Mouse (Mus musculus): Measurements from ENCODE around the gene Espn. TPM values are rescaled to one million over a fixed set of nuclear protein-coding genes. Genes with fewer than 3 reads are reported as not detected.

Gene Espn
- polyA plus RNA-seq, 1 experiment from 2014 or later = 32.9 TPM

DNA sequence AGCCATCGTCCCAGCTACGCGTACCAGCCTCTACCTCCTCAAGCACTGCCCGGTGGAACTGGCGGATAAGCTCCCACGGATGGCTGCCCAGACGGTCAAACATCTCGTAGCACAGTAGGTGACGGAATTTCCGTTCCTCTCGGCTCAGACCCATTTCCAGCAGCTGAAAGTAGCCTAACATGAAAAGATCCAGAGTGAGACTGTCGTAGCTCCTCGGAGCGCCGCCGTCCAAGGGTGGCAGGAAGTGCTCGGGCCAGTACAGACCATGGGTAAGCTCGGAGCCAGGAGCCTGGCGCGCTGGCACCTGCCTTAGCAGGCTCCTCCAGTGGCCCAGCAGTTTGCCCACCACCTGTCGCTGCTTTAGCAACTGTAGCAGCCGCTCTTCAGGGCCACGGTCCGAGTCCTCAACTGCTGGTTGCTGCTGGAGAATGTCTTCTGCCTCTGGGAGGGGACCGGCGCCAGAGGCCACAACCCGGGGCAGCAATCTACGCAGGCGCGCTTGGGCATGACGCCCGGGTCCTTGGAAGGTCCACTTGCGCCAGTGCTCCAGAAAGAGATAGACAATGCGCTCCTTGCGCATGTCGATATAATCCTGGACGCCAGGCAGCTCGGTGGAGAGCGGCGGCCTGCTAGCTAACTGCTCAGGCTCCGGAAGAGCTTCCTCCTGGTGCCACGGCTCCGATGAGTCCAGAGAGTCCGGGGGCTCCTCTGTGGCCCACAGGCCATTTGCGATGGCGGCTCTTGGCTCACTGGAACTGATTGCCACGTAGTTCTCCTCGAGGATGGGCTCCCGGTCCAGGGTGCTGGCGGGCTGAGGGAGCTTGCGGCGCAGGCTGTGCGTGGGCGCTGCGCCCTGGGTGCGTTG lies 26.8 kb downstream of the Espn start:
- TF ChIP-seq CTCF (IDR thresholded peaks at IDR 0.05; ENCODE audit: low read depth) = no peak
- Histone ChIP-seq H3K9me3 (replicated peaks; ENCODE audit: low read length) (no peaks in the 10 kb centered on the region), H3K4me1 (replicated peaks; ENCODE audit: insufficient read depth, low read length) (peaks cover 31% of the 10 kb centered on the region), H3K27ac (no peak overlapping the region), H3K9ac (ENCODE audit: low read depth, low read length) (no peak overlapping the region), H3K27me3 (ENCODE audit: insufficient read depth, low read length) (peaks cover 62% of the 10 kb centered on the region), H3K4me2 (ENCODE audit: low read length) (peak overlapping the region; percentile 40), H3K36me3 (ENCODE audit: insufficient read depth, low read length) (no peaks in the 10 kb centered on the region), H3K4me3 (replicated peaks; ENCODE audit: low read depth, low read length) (peak overlapping the region; percentile 13; the same call in 1 of the 2 replicates)
- ATAC-seq (replicated peaks; ENCODE audit: low FRiP score, low read depth) (no peak), DNase-seq (ENCODE audit: low spot score) (no peak)
- 18% methylated on average over 56 of the region's 56 CpGs for WGBS

GRCm38 (mm10) chr4:152124361-152124961 lies 27.7 kb downstream of the Espn start:
- ATAC-seq (replicated peaks; ENCODE audit: low FRiP score, low read depth) (no peak), DNase-seq (ENCODE audit: low spot score) (no peak)
- no peaks in the 10 kb centered on the region for H3K36me3 ChIP-seq (ENCODE audit: insufficient read depth, low read length)
- H3K9me3 ChIP-seq (replicated peaks; ENCODE audit: low read length) = no peaks in the 10 kb centered on the region
- no peak for TF ChIP-seq CTCF (IDR thresholded peaks at IDR 0.05; ENCODE audit: low read depth)
- peaks cover 63% of the 10 kb centered on the region for H3K27me3 ChIP-seq (ENCODE audit: insufficient read depth, low read length)
- H3K4me1 ChIP-seq (replicated peaks; ENCODE audit: insufficient read depth, low read length) = peaks cover 35% of the 10 kb centered on the region
- H3K4me2 ChIP-seq (ENCODE audit: low read length) = no peak overlapping the region
- H3K9ac ChIP-seq (ENCODE audit: low read depth, low read length) = no peak overlapping the region
- no peak overlapping the region for H3K27ac ChIP-seq
- 52% methylated on average over 13 of the region's 13 CpGs for WGBS
- no peak overlapping the region for H3K4me3 ChIP-seq (replicated peaks; ENCODE audit: low read depth, low read length)

DNA sequence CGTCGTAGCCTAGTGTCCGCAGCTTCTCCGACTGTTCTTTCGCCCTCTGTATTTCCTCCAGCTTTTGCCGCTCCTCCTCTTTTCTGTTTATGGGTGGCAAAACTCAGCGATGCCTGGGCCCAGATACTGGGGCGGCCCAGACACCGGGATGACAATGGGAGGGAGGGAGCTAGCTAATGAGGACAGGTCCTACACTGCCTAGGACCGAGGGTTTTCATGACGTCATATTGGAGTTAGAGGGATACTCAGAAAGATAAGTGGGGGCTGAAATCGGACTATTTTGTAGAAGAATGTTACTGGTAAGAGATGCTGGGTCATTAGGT lies 31.0 kb downstream of the Espn start:
- ATAC-seq (replicated peaks; ENCODE audit: low FRiP score, low read depth) (no peak), DNase-seq (ENCODE audit: low spot score) (no peak)
- Histone ChIP-seq H3K9ac (ENCODE audit: low read depth, low read length) (no peak overlapping the region), H3K4me3 (replicated peaks; ENCODE audit: low read depth, low read length) (peak overlapping the region; percentile 18; the same call in 1 of the 2 replicates), H3K27me3 (ENCODE audit: insufficient read depth, low read length) (peaks cover 43% of the 10 kb centered on the region), H3K4me2 (ENCODE audit: low read length) (peak overlapping the region; percentile 49), H3K27ac (no peak overlapping the region), H3K36me3 (ENCODE audit: insufficient read depth, low read length) (no peaks in the 10 kb centered on the region), H3K4me1 (replicated peaks; ENCODE audit: insufficient read depth, low read length) (peaks cover 27% of the 10 kb centered on the region), H3K9me3 (replicated peaks; ENCODE audit: low read length) (no peaks in the 10 kb centered on the region)
- WGBS = 5% methylated on average over 12 of the region's 12 CpGs
- TF ChIP-seq CTCF (IDR thresholded peaks at IDR 0.05; ENCODE audit: low read depth) = no peak

DNA sequence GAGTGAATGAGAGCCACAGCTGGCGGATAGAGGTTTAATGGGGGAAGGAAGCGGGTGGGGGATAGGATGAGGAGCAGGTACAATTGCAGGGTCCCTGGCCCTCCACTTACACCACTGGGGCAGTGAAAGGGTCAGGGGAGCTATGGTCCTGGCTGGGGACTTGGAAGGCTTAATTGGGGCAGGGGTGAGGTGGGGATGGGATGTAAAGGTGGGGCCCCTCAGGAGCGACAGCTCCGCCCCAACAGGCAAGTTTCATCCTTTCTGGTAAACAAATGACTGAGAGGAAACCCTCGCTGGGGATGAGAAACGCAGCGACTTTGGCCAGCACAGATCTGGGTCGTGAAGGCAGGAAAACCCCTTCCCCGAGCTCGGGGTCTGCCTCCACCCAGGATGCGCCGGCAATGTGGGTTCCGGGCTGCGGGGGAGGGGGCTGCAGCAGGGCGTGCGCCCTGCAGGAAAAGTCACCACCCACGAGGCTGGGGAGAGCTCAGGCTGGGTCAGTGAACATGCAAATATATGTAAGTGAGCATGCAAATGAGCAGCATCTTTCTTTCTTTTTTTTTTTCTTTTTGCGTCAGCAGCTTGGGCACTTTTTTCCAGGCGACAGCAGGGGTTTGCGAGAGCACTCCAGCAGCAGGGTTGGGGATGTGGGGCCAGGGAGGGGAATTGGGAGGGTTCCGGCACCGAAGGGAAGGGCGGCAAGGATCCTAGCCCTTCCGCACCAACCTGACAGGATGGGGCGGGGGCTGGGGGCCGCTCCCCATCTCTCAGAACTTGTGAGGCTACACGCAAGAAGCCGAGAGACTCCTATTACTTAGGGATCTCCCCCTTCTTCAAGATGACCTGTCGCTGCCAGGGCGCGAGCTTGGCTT lies 31.6 kb downstream of the Espn start:
- WGBS = 3% methylated on average over 31 of the region's 31 CpGs
- DNase-seq (ENCODE audit: low spot score) = no peak

DNA sequence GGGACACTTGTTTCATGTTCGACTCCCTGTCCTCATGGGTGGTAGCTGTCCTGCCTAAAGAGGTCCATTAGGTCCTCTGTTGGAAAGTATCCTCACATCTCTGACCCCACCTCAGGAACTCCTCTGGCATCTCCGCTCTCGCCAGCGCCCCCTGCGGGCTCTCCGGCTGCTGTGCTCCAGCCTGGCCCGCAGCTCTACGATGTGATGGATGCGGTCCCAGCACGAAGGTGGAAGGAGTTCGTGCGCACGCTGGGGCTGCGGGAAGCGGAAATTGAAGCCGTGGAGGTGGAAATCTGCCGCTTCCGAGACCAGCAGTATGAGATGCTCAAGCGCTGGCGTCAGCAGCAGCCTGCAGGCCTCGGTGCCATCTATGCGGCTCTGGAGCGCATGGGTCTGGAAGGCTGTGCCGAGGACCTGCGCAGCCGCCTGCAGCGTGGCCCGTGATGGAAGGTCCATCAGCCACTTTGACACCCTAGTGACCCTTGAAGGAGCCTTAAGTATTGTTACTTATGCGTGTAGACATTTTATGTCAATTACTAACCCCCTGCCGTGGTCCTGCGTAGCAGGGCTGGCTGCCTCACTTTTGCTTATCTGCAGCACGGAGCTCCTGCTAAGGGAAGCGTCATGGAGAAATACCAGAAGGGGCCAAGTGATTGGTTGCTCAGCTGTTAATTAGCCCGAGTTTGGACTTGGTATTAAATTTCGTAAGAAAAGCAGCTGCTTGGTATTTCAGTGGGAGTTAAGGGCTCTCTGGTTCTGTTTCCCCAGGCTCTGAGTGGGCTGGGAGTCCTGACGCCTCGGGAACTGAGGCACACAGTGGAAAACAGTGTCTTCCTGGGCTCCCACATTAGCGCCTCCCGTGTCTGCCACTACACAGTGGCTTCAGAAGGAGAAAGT lies 32.5 kb downstream of the Espn start:
- Histone ChIP-seq H3K4me3 (replicated peaks; ENCODE audit: low read depth, low read length) (0 out of 2 replicates have a peak overlapping the region, but pooled peaks have one; percentile 18), H3K27me3 (ENCODE audit: insufficient read depth, low read length) (peaks cover 30% of the 10 kb centered on the region), H3K9ac (ENCODE audit: low read depth, low read length) (no peak overlapping the region), H3K9me3 (replicated peaks; ENCODE audit: low read length) (no peaks in the 10 kb centered on the region), H3K4me1 (replicated peaks; ENCODE audit: insufficient read depth, low read length) (peaks cover 23% of the 10 kb centered on the region), H3K4me2 (ENCODE audit: low read length) (peak overlapping the region; percentile 49), H3K27ac (0 out of 2 replicates have a peak overlapping the region, but pooled peaks have one; percentile 25), H3K36me3 (ENCODE audit: insufficient read depth, low read length) (no peaks in the 10 kb centered on the region)
- TF ChIP-seq CTCF (IDR thresholded peaks at IDR 0.05; ENCODE audit: low read depth) = peak; percentile 71
- DNase-seq (ENCODE audit: low spot score) (peak; percentile 81), ATAC-seq (replicated peaks; ENCODE audit: low FRiP score, low read depth) (no peak)
- 9% methylated on average over 39 of the region's 39 CpGs for WGBS

More for the DNA sequence above, 31.6 kb downstream of the Espn start:
- H3K36me3 ChIP-seq (ENCODE audit: insufficient read depth, low read length) = no peaks in the 10 kb centered on the region
- H3K4me3 ChIP-seq (replicated peaks; ENCODE audit: low read depth, low read length) = peak overlapping the region; percentile 18; the same call in 1 of the 2 replicates
- H3K4me1 ChIP-seq (replicated peaks; ENCODE audit: insufficient read depth, low read length) = peaks cover 27% of the 10 kb centered on the region
- H3K27me3 ChIP-seq (ENCODE audit: insufficient read depth, low read length) = peaks cover 39% of the 10 kb centered on the region
- H3K9ac ChIP-seq (ENCODE audit: low read depth, low read length) = 0 out of 2 replicates have a peak overlapping the region, but pooled peaks have one; percentile 27
- no peak for ATAC-seq (replicated peaks; ENCODE audit: low FRiP score, low read depth)
- peak overlapping the region; percentile 49 for H3K4me2 ChIP-seq (ENCODE audit: low read length)
- no peak for TF ChIP-seq CTCF (IDR thresholded peaks at IDR 0.05; ENCODE audit: low read depth)
- H3K27ac ChIP-seq = 0 out of 2 replicates have a peak overlapping the region, but pooled peaks have one; percentile 25
- no peaks in the 10 kb centered on the region for H3K9me3 ChIP-seq (replicated peaks; ENCODE audit: low read length)

Data from kidney, postnatal 0 days (tissue).